Mouse (Mus musculus): Measurements from ENCODE around the gene Ptp4a2. TPM values are rescaled to one million over a fixed set of nuclear protein-coding genes. Genes with fewer than 3 reads are reported as not detected.

Ptp4a2 gene
- total and polyA plus RNA-seq, 3 experiments: 118 to 619 (median 119) TPM

- H3K9ac ChIP-seq (ENCODE audit: control insufficient read depth, low read depth, low read length, poor library complexity, severe bottlenecking): no peak overlapping the region
- no peak for DNase-seq (ENCODE audit: low read depth, low spot score)
- peaks cover 0 to 3% of the 10 kb centered on the region in 2 experiments; a peak in 1 of 4 replicates for H3K36me3 ChIP-seq (ENCODE audit: control insufficient read depth in 1 of 2, insufficient read depth in 2 of 2, low read length in 2 of 2)
- peaks cover 2% of the 10 kb centered on the region; the same call in 1 of the 2 replicates for H3K79me2 ChIP-seq (ENCODE audit: control insufficient read depth, insufficient read depth, low read length, poor library complexity)
- no peak overlapping the region for H3K4me3 ChIP-seq (ENCODE audit: control insufficient read depth in 1 of 2, insufficient read depth in 1 of 2, low read depth in 2 of 2, low read length in 2 of 2)
- TF ChIP-seq GABPA (IDR thresholded peaks at IDR 0.05; ENCODE audit: low read depth, low read length) (no peak), POLR2AphosphoS2 (IDR thresholded peaks at IDR 0.05; ENCODE audit: low read length) (no peak), ZMIZ1 (IDR thresholded peaks at IDR 0.05; ENCODE audit: low read depth, low read length) (no peak), ELF1 (IDR thresholded peaks at IDR 0.05; ENCODE audit: low read depth, low read length) (no peak), BHLHE40 (IDR thresholded peaks at IDR 0.05; ENCODE audit: borderline replicate concordance, low read depth, low read length) (no peak), NRF1 (IDR thresholded peaks at IDR 0.05; ENCODE audit: insufficient read depth, low read depth, low read length, poor library complexity, severe bottlenecking) (no peak), USF1 (IDR thresholded peaks at IDR 0.05; ENCODE audit: low read depth, low read length) (no peak), ZNF384 (IDR thresholded peaks at IDR 0.05; ENCODE audit: low read depth, low read length) (no peak), UBTF (IDR thresholded peaks at IDR 0.05; ENCODE audit: borderline replicate concordance, insufficient read depth, low read depth, low read length) (no peak), TBP (IDR thresholded peaks at IDR 0.05; ENCODE audit: low read depth, low read length) (no peak), POLR2AphosphoS5 (IDR thresholded peaks at IDR 0.05; ENCODE audit: borderline replicate concordance, low read depth, low read length) (no peak), MYC (IDR thresholded peaks at IDR 0.05; ENCODE audit: low read depth, low read length) (no peak), SIN3A (IDR thresholded peaks at IDR 0.05; ENCODE audit: low read length) (no peak), SMC3 (IDR thresholded peaks at IDR 0.05; ENCODE audit: low read depth, low read length) (no peak), CHD1 (IDR thresholded peaks at IDR 0.05; ENCODE audit: low read depth, low read length) (no peak), RAD21 (IDR thresholded peaks at IDR 0.05; ENCODE audit: low read depth, low read length) (no peak)
- no peaks in the 10 kb centered on the region for H3K27me3 ChIP-seq (ENCODE audit: control insufficient read depth in 1 of 2, insufficient read depth in 2 of 2, low read length in 2 of 2)
- no peaks in the 10 kb centered on the region for H3K9me3 ChIP-seq (replicated peaks; ENCODE audit: insufficient read depth, low read length)
- peaks cover 0 to 11% of the 10 kb centered on the region in 2 experiments; a peak in 1 of 4 replicates for H3K4me1 ChIP-seq (ENCODE audit: control insufficient read depth in 1 of 2, insufficient read depth in 2 of 2, low read length in 2 of 2)
- no peak overlapping the region for H3K27ac ChIP-seq (ENCODE audit: control insufficient read depth, low read depth, low read length)
These were observed 6.0 kb upstream of the Ptp4a2 start for GRCm38 (mm10) chr4:129805059-129805458.

GRCm38 (mm10) chr4:129811605-129812468 is 818 bp downstream of the Ptp4a2 start:
- no peak for DNase-seq (ENCODE audit: low read depth, low spot score)
- Histone ChIP-seq H3K27me3 (ENCODE audit: control insufficient read depth in 1 of 2, insufficient read depth in 2 of 2, low read length in 2 of 2) (no peaks in the 10 kb centered on the region), H3K79me2 (ENCODE audit: control insufficient read depth, insufficient read depth, low read length, poor library complexity) (peaks cover 6% of the 10 kb centered on the region; the same call in 1 of the 2 replicates), H3K4me3 (ENCODE audit: control insufficient read depth in 1 of 2, insufficient read depth in 1 of 2, low read depth in 2 of 2, low read length in 2 of 2) (peak overlapping the region; percentile 72 to 92), H3K9ac (ENCODE audit: control insufficient read depth, low read depth, low read length, poor library complexity, severe bottlenecking) (peak overlapping the region; percentile 71), H3K36me3 (ENCODE audit: control insufficient read depth in 1 of 2, insufficient read depth in 2 of 2, low read length in 2 of 2) (peaks cover 0 to 9% of the 10 kb centered on the region in 2 experiments; a peak in 2 of 4 replicates), H3K27ac (ENCODE audit: control insufficient read depth, low read depth, low read length) (peak overlapping the region; percentile 98), H3K4me1 (ENCODE audit: control insufficient read depth in 1 of 2, insufficient read depth in 2 of 2, low read length in 2 of 2) (peaks cover 0 to 13% of the 10 kb centered on the region in 2 experiments; a peak in 1 of 4 replicates), H3K9me3 (replicated peaks; ENCODE audit: insufficient read depth, low read length) (no peaks in the 10 kb centered on the region)
- TF ChIP-seq E2F4 (IDR thresholded peaks at IDR 0.05; ENCODE audit: borderline replicate concordance, low read depth, low read length) (no peak), CTCF (IDR thresholded peaks at IDR 0.05 in 2 of 3, conservative IDR thresholded peaks at IDR 0.05 in 1 of 3; ENCODE audit: control insufficient read depth in 1 of 3, insufficient read depth in 1 of 3, low read depth in 2 of 3, low read length in 3 of 3, poor library complexity in 1 of 3, severe bottlenecking in 1 of 3) (no peak), RCOR1 (IDR thresholded peaks at IDR 0.05; ENCODE audit: low read depth, low read length) (peak; percentile 87), USF2 (IDR thresholded peaks at IDR 0.05; ENCODE audit: borderline replicate concordance in 1 of 2, insufficient read depth in 1 of 2, low read depth in 1 of 2, low read length in 2 of 2) (no peak), MAZ (IDR thresholded peaks at IDR 0.05; ENCODE audit: low read depth, low read length) (no peak), UBTF (IDR thresholded peaks at IDR 0.05; ENCODE audit: borderline replicate concordance, insufficient read depth, low read depth, low read length) (no peak), POLR2AphosphoS2 (IDR thresholded peaks at IDR 0.05; ENCODE audit: low read length) (no peak), TCF12 (IDR thresholded peaks at IDR 0.05; ENCODE audit: low read depth, low read length) (0 out of 2 replicates have a peak, but pooled peaks have one; percentile 32), ZNF384 (IDR thresholded peaks at IDR 0.05; ENCODE audit: low read depth, low read length) (peak; percentile 59), MXI1 (IDR thresholded peaks at IDR 0.05; ENCODE audit: low read depth, low read length) (peak; percentile 41; the same call in 1 of the 2 replicates), ZKSCAN1 (IDR thresholded peaks at IDR 0.05; ENCODE audit: low read depth, low read length) (no peak), GATA1 (IDR thresholded peaks at IDR 0.05; ENCODE audit: low read depth, low read length) (peak; percentile 81), EP300 (IDR thresholded peaks at IDR 0.05; ENCODE audit: low read depth in 1 of 2, low read length in 2 of 2) (peak; percentile 47 to 74), ETS1 (IDR thresholded peaks at IDR 0.05; ENCODE audit: low read depth, low read length) (peak; percentile 14; the same call in 1 of the 2 replicates), JUND (IDR thresholded peaks at IDR 0.05; ENCODE audit: low read depth, low read length) (no peak), MYC (IDR thresholded peaks at IDR 0.05; ENCODE audit: low read depth, low read length) (peak; percentile 15; the same call in 1 of the 2 replicates), RAD21 (IDR thresholded peaks at IDR 0.05; ENCODE audit: low read depth, low read length) (no peak)
